Mouse (Mus musculus) testis, postnatal 10 days (tissue): ENCODE results near the gene Ntf5.

Source experiments
- DNase-seq: peaks from one replicate; pipeline ENCODE4 v3.0.0; 2021; ENCODE audit warnings: low spot score

Ntf5 gene

GRCm38 (mm10) chr7:45435038-45435437, 21.5 kb downstream of the Ntf5 start:
- DNase-seq, result no peak

- no peak for DNase-seq
Measured at GRCm38 (mm10) chr7:45436444-45436843, 22.9 kb downstream of the Ntf5 start.

DNA sequence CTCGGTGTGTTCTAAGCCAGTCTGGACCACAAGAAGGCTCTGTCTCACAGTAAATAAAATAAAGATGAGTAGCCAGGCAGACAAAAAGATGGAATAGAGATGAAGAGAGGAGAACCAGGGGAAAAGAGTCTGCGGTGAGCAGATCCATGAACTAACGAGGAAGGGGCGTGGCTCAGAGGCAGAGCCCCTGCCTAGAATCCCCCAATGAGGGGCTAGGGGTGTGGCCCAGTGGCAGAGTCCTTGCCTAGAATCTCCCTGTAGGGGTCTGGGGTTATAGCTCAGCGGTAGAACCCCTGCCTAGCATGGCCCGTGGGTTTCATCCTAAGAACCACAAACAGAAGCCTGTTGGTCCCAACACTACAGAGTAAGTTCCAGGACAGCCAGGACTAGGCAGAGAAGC, 23.6 kb downstream of the Ntf5 start:
- no peak for DNase-seq

DNA sequence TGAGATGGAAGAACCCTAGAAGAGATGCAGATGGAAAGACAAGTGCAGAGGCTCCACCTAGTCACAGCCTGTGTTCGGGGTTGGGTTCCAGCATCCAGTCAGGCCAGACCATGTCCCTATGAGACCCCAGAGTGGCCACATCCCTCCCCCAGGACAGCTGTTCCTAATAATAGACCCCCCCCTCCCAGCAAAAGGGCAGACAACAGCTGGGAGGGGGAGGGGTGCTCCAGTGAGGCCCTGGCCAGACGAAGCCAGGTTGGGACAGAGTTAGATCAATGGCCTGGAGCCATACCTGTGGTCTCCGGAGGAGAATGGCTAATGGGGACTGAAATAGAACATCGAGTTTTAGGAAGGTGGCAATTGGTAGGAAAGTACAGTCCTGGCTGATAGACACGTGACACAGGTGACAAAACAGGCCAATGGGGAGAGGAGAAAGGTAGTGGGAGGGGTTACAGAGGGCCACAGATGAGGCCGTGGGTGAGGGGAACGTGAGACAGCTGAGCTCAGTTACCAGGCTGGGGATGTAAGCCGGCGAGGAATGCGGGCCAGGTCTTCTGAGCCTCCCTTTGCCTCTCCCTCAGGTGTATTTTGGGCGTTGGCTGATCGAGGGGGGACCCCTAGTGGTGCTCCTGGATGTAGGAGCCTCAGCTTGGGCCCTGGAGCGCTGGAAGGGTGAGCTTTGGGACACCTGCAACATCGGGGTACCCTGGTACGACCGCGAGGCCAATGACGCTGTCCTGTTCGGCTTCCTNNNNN, 24.2 kb downstream of the Ntf5 start, which contains the start of gene Ruvbl2:
Ruvbl2 (minus strand) TSS at position 576 of the 756 bp plus-strand sequence.
- no peak for DNase-seq

DNA sequence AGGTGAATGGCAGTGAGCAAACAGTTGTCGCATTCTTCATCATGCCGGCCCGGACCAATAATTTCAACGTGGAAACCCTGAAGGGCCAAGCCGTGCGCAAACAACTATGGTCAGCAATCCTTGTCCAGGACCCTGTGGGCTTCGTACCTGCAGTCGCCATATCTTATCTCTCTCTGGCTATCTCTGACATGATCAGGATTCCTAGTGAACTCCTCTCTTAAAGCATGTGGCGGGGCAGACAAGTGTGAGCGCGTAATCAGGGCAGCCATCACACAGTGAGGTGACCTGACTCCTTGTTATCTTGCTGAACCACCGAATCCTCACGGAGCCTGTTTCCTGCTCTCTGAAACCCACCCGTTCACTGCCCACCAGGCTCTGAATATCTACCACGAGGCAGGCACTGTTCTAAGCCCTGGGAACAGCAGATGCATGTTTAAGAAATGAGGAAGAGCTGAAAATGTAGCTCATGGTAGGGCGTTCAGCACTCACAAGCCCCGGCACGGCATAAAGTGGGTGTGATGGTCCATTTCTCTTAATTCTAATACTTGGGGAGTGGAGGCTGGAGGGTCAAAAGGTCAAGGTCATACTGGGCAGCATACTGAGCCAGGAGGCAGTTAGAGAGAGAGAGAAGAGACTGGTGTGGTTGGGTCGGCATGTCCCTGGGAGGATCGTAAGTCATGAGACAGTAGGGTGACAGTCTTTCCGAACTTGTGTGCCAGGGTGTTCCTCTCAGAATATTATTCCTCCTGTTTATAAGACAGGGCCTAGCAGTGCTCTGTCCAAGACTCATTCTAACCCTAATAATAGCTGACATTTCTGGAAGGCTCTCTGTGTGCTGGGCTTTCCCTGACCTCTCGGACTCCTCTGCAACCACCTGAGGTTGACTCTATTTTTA, 30.3 kb downstream of the Ntf5 start:
- DNase-seq, result no peak

- no peak for DNase-seq
Measured at GRCm38 (mm10) chr7:45446589-45446988, 33.1 kb downstream of the Ntf5 start.

DNA sequence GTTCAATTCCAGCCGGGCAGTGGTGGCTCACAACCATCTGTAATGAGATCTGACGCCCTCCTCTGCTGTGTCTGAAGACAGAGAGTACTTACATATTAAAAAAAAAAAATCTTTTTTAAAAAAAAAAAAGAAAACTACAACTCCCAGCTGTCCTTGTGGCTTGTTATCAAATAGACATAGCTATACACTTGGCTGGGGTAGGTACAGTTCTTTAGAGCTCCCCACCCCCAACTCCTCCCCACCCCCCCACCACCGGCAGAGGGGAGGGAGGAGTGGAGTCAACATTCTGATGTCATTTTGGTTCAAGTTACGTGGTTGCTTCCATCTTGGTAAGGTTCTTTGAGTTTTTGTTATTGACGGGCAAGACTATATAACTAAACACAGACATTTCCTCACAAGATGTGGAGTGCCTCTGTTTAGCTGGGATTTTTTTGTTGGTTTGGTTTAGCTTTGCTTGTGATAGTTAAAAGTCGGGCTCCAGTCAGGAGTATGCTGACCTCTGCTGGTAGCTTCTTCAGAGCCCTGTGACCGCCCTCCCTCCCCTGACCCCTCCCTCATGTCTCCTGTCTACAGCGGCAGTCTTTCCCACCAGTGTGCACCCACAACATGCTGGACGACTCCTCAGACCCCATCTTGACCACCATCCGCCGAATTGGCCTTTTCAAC, 34.0 kb downstream of the Ntf5 start:
- DNase-seq, result no peak

- DNase-seq, result no peak
Measured at GRCm38 (mm10) chr7:45449974-45450373, 36.5 kb downstream of the Ntf5 start.

GRCm38 (mm10) chr7:45451344-45451982, 38.0 kb downstream of the Ntf5 start:
- DNase-seq, result peak; percentile 93

GRCm38 (mm10) chr7:45454971-45455370, 41.5 kb downstream of the Ntf5 start:
- no peak for DNase-seq

GRCm38 (mm10) chr7:45455932-45456696, 42.6 kb downstream of the Ntf5 start:
- DNase-seq, result no peak

DNA sequence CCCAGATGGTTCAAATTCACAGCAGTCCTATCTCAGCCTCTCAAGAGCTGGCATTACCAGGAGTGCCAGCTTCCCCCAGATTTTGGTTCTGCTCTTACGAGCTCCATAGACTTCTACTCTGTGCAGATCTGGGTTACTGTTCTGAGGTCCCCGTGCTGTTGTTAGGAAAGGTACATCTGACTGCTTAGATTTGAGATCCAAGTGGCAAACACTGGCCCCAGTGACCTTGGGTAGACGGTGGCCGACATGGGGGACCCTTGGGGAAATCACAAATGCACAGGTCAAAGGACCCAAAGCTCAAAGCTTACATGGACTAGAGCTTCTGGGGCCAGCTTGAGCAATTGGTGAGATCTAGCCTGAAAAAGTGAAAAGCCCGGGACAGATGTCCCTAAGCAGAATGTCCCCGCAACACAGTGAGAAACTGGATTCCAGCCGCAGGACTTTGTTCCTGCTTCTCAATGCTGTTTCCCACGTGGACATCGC, 43.3 kb downstream of the Ntf5 start:
- no peak for DNase-seq

- DNase-seq, result no peak
Measured at GRCm38 (mm10) chr7:45457204-45458060, 43.9 kb downstream of the Ntf5 start.

- DNase-seq, result peak; percentile 93
Measured at GRCm38 (mm10) chr7:45458748-45459563, 45.5 kb downstream of the Ntf5 start.

GRCm38 (mm10) chr7:45459564-45460140, 46.2 kb downstream of the Ntf5 start, which contains the start of gene Ftl1:
Ftl1 (minus strand) TSS chr7:45459884.
- DNase-seq, result peak; percentile 93

- no peak for DNase-seq
Measured at GRCm38 (mm10) chr7:45460377-45460776, 46.9 kb downstream of the Ntf5 start.

- peak; percentile 70 for DNase-seq
Measured at GRCm38 (mm10) chr7:45460860-45461314, 47.4 kb downstream of the Ntf5 start.

DNA sequence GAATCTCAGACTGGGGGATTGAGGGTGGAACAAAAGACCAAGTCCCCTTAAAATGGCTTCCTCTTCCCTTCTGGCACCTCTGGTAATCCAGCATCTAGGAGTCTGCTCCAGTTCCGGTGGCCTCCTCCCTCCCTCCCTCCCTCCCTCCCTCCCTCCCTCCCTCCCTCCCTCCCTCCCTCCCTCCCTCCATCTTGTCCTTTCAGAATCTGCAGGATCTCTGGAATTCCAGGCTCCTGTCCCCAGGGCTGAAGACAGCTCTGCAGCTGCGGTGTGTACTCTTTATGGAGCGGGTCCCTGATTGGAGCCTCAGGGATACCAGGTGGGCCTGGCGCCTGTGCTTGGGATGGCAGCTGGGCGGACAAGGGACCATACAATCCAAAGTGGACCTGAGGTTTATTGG, 47.8 kb downstream of the Ntf5 start:
- no peak for DNase-seq

DNA sequence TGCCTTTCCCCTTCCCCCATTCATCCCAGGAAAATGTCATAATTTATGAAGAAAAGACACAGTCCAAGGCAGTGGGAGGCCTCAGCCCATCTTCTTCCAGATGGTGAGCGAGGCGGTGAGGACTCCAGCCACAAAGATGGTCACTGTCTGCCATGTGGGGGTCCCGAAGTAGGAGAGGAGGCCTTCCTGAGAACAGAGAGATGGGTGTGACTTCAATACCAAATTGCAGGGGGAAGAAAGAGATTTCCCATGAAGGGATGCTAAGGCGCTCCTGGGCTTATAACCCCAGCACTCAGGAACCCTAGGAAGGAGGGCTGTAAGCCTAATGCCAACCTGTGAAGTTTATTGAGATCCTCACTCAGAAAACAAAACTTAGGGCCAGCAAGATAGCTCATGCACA, 48.3 kb downstream of the Ntf5 start:
- no peak for DNase-seq
